Mouse (Mus musculus) erythroblast, adult 5-6 weeks (primary cell): ENCODE results near the gene Spen. TPM values are rescaled to one million over a fixed set of nuclear protein-coding genes. Genes with fewer than 3 reads are reported as not detected.

Experiments
- ATAC-seq: replicated peaks from 2 replicates; pipeline ENCODE4 v1.8.0; 2016; ENCODE audit warnings: moderate number of reproducible peaks, mild to moderate bottlenecking, moderate TSS enrichment, inconsistent platforms; ENCODE audit not compliant: poor library complexity, low FRiP score, severe bottlenecking
- total RNA-seq, 2 experiments: library from RNA; stranded (forward) in 1 of 2; stranded (reverse) in 1 of 2; fragments of 150-400 nt in 1 of 2; fragments of 200-764, 138-1000 nt in 1 of 2; gene quantifications; 2 replicates each; pipeline versions ENCODE4 v1.2.3 to v1.2.4; 2015 to 2017; ENCODE audit warnings: low replicate concordance in 2 of 2

Spen gene
- total RNA-seq, 2 experiments from 2014 or later = 35.6 to 60.7 TPM

DNA sequence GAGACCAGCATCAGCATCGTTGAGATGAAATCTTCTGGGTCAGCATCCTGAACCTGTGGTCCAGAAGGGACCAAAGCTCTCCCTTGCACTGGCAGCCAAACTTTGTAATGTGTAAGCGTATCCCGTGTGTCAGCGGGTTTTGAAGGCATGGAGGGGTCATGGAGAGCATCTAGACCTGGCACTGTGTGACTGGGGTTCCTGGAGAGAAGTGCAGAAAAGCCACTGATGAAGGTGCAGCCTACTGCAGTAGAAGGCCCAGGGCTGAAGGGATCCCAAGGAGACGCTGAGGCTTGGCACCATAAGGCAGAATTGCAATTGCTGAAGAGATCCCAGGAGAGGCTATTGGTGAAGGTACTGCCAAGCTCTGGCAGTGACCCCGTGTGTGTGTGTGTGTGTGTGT, 109.0 kb downstream of the Spen start:
- no peak for ATAC-seq

GRCm38 (mm10) chr4:141427921-141428320, 110.5 kb downstream of the Spen start:
- no peak for ATAC-seq

DNA sequence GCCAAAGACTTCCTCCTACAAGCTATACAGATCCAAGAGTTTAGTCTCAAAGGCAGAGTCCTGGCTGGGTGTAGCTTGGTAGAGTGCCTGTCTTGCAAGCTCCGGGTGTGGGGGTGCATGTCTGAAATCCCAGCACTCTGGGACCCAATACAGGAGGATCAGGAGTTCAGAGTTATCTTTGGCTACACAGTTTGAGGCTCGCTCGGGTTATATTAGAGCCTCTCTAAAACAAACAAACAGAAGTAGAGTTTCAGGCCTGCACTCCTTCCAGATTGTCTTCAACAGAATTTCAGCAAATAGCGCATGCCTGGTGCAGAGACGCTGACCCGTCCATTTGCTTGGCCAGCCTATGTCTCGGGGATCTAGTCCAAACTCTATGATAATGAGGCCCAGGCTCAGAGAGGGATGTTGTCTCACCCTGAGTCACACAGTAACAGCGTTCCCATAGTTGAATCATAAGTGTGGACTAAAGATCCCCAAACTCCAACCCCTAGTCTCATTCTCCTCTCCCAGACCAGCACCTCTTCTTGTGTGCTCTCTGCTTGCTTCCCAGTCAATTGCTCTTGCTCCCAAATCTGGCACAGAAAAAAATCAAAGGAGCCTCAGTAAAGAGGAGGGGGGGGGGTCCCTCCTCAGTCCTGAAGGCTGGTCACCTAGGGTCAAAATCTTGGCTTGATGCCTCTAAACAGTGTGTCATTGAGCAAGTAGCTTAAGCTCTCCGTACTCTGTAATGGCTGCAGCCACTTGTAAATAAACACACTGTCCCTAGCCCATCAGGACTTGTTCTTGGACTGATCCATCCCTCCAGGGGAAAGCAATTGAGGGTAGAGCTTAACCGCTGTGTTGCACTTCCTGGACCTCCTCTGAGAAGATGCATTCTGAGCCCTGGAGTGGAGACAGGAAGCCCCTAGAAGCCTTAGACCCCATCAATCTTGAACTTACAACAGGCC, 111.3 kb downstream of the Spen start:
- no peak for ATAC-seq

DNA sequence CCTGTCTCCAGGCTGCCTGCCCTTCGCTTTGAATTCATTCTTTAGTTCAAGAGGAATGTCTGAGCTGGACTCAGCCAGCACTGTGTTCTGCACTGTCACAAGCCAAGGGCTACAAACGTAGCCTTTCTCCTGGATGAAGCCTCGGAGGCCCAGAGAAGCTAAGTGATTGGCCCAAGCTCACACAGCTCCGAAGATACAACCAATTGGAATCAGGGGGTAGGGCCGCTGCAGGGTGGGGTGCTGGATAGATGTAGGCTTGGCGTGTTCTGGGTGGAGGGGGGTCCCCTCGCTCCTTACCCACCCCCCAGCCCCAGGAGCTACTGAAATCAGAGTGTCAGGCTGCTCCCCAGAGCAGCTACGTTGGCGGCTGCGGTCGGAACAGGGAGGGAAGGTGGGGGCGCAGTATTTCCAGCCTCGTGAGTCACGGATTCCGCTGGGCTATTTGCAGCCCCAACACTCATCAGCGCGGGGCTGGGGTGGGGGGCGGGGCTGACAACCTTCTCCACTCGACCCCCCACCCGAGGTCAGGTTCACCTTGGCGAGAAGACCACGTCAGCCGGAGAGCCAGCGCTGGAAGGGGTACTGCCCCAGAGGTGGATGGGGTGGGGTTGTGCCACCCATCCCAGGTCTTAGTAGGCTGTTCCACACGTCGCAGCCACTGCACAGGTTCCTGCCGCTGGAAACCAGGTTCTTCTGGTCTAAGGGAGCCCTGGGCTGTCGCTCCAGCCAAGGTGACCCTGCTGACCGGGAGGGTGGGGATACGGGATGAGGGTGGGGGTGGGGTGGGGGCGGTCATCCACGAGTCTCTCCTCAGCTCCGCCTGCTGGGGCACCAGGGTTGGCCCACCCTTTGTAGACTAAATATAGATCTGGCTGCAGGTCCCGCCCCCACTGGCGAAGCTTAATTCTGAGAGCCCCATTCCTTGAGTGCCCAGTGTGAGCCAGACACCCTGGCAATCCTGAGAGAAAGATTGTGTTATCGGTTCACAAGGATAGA, 112.6 kb downstream of the Spen start:
- no peak for ATAC-seq

- ATAC-seq = no peak
Observed at GRCm38 (mm10) chr4:141423691-141424431, 114.5 kb downstream of the Spen start.

DNA sequence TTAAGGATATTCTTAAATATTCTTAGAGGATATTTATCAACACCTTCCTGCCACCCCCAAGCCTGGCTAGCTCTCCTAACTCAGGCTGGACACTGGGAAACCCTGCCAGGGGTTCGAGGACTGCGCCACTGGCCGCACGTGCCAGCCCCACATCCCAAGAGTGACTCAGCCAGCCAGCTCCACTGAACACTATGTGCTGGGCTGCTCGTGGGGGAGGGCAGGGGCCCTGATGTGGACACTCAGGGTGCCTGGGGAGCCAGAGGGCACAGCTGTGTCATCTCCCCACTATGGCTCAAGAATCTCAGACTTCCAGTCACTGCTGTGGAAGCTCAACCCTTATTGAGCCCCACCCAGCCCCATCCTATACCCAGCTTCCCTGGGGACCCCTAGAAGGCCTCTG, 115.1 kb downstream of the Spen start:
- no peak for ATAC-seq

DNA sequence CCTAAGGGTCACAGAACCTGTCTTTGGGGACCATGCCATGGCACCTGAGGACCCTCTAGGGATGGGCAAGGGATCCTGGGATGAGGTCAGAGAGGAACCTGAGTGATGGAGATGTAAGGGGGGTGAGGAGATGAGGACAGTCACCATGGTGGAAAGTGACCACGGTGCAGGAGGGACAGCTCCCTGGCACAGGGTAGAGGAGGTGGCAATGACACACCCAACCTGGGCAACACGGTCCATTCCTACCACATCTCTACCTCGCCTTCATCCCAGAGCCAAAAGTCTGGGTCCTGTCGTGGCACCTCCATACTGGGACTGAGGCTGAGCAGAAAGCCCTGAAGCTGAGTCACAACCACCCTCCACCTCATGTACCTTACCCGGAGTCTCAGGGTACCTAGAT, 115.6 kb downstream of the Spen start:
- no peak for ATAC-seq

DNA sequence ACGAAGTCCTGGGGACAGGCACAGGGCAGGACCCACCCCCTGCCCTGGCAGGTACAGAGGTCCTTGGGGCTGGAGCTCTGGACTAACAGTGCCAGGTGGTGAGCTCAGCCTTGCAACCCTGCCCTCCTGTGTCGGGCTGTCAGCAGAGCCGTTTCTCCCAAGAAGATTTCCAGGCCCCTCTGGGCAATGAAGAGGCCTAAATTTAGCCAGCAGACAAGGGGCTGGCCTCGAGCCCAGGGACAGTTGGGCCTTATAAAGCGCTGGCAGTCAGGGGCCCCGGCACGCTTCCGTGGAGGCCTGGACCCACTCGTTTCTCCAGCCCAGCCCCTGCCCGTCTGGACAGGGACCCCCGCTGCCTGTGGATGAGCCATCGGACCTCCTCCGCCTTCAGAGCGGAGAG, 117.0 kb downstream of the Spen start:
- no peak for ATAC-seq

DNA sequence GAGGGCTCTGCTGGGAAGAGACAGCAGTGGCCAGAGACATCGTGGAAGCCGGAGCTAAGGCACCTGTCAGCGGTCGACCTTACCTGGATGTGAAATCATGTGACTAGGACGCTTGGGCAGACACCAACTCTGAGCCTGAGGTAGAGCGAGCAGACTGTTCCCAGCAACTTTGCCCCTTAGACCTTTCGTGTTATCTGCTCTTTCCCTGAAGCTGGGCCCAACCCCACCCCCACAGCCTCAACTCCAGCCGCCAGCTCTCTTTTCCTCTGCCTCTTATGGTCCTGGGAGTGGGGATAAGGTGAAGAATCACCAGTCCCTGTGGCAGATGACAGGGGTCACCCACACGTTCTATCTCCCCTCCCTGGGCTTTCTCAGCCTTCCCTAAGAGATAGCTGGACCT, 117.5 kb downstream of the Spen start:
- ATAC-seq = no peak

DNA sequence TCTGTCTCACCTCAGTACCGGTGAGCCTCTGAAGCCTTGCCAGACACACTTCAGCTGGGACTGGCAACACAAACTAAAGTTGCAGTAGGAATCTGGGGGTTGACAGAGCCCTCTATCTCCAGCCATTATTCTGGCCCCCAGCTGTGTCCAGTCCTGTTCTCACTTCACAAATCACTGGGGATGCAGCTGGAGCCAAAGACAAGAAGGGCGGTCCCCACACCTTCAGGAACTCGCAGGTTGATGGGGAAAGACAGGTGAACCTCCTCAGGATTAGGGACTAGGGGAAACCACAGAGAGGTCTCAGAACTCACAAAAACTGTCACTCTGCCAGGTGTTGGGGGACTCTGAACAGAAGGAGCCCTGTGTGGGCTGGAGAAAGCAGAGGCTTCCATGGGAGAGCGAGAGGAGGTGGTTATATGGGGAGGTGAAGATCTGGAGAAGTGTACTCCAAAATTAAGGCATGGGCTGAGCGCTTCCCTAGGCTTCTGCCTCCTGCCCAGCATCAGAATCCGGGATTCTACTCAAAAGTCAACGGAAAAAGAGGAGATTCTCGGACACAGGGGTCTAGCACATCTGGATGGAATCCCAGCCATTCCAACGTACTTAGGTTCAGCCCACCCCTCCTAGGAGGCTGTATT, 118.1 kb downstream of the Spen start, which contains the start of gene Hspb7:
Gene Hspb7 (plus strand): TSS at position 588 of the 638 bp plus-strand sequence.
- no peak for ATAC-seq

DNA sequence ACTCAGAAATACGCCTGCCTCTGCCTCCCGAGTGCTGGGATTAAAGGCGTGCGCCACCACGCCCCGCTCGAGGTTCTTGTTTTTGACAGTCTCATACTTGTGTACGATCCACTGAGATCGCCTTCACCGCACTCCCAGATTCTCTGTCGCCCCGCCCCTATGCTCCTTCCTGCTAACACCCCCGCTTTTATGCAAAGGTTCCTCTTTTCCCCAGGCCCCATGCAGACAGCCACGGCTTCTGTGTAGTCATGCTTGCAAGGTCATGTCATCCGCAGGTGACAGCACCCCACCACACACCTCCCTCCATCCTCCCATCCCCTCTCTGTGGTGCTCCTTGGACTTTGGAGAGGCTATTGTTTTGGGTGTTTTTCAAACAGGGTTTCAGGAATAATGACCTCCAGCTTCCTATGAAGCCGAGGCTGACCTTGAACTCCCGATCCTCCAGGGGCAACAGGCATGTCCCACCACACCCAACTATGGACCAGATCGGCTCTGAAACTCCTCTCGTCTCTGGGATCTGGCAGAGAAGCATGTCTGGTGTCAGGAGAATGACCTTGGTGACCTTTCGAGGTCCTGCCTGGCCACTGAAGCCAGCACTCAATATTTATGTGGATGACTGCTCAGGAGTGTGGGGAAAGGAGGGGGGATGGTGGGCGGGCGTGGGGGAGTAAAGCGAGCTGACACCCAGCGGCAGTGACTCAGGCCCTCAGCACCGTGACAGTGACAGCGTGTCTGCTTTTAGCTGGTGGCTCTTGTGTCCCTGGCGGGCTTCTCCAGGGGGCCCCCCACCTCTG, 118.8 kb downstream of the Spen start:
- ATAC-seq = no peak

Other genes with a start within 250 kb of the Spen start
- gene Epha2, start 237.4 kb downstream of the Spen start, total RNA-seq (2015; ENCODE audit: low replicate concordance) = not detected in 2 replicates
- 0.14 TPM in 1 of 2 replicates, not detected in the other for gene Epha2, start 237.4 kb downstream of the Spen start, total RNA-seq (2017; ENCODE audit: low replicate concordance)
- gene Fam131c, start 170.4 kb downstream of the Spen start, total RNA-seq (2015; ENCODE audit: low replicate concordance) = not detected in 2 replicates
- gene Fam131c, start 170.4 kb downstream of the Spen start, total RNA-seq (2017; ENCODE audit: low replicate concordance) = not detected in 2 replicates
- gene Clcnka, start 139.9 kb downstream of the Spen start, total RNA-seq (2015; ENCODE audit: low replicate concordance) = not detected in 2 replicates
- gene Clcnka, start 139.9 kb downstream of the Spen start, total RNA-seq (2017; ENCODE audit: low replicate concordance) = not detected in 2 replicates
- not detected in 2 replicates for gene Clcnkb, start 122.6 kb downstream of the Spen start, total RNA-seq (2015; ENCODE audit: low replicate concordance)
- gene Clcnkb, start 122.6 kb downstream of the Spen start, total RNA-seq (2017; ENCODE audit: low replicate concordance) = not detected in 2 replicates
- not detected in 2 replicates for gene Hspb7, start 117.8 kb downstream of the Spen start, total RNA-seq (2015; ENCODE audit: low replicate concordance)
- gene Hspb7, start 117.8 kb downstream of the Spen start, total RNA-seq (2017; ENCODE audit: low replicate concordance) = not detected in 2 replicates
- gene Srarp, start 102.5 kb downstream of the Spen start, total RNA-seq (2015; ENCODE audit: low replicate concordance) = not detected in 2 replicates
- 0.70 TPM in 1 of 2 replicates, not detected in the other for gene Srarp, start 102.5 kb downstream of the Spen start, total RNA-seq (2017; ENCODE audit: low replicate concordance)
- 6.3 TPM in 1 of 2 replicates, not detected in the other for gene Zbtb17, start 93.9 kb downstream of the Spen start, total RNA-seq (2015; ENCODE audit: low replicate concordance)
- 2.6 and 4.3 TPM in 2 replicates for gene Zbtb17, start 93.9 kb downstream of the Spen start, total RNA-seq (2017; ENCODE audit: low replicate concordance)
- 0.63 TPM in 1 of 2 replicates, not detected in the other for gene Fblim1, start 67.5 kb upstream of the Spen start, total RNA-seq (2015; ENCODE audit: low replicate concordance)
- 0.56 and 1.1 TPM in 2 replicates for gene Fblim1, start 67.5 kb upstream of the Spen start, total RNA-seq (2017; ENCODE audit: low replicate concordance)
- gene Tmem82, start 80.0 kb upstream of the Spen start, total RNA-seq (2015; ENCODE audit: low replicate concordance) = not detected in 2 replicates
- 0.34 TPM in 1 of 2 replicates, not detected in the other for gene Tmem82, start 80.0 kb upstream of the Spen start, total RNA-seq (2017; ENCODE audit: low replicate concordance)
- not detected in 2 replicates for gene Slc25a34, start 85.2 kb upstream of the Spen start, total RNA-seq (2015; ENCODE audit: low replicate concordance)
- gene Slc25a34, start 85.2 kb upstream of the Spen start, total RNA-seq (2017; ENCODE audit: low replicate concordance) = not detected in 2 replicates
- gene Plekhm2, start 126.3 kb upstream of the Spen start, total RNA-seq (2015; ENCODE audit: low replicate concordance) = 2.9 and 10.7 TPM in 2 replicates
- gene Plekhm2, start 126.3 kb upstream of the Spen start, total RNA-seq (2017; ENCODE audit: low replicate concordance) = 2.0 and 4.3 TPM in 2 replicates
- 2.9 TPM in 1 of 2 replicates, not detected in the other for gene Rsc1a1, start 147.0 kb upstream of the Spen start, total RNA-seq (2015; ENCODE audit: low replicate concordance)
- gene Rsc1a1, start 147.0 kb upstream of the Spen start, total RNA-seq (2017; ENCODE audit: low replicate concordance) = 0.84 and 4.3 TPM in 2 replicates
- 10.0 and 14.8 TPM in 2 replicates for gene Ddi2, start 184.8 kb upstream of the Spen start, total RNA-seq (2015; ENCODE audit: low replicate concordance)
- gene Ddi2, start 184.8 kb upstream of the Spen start, total RNA-seq (2017; ENCODE audit: low replicate concordance) = 17.7 and 18.5 TPM in 2 replicates
- gene Agmat, start 208.1 kb upstream of the Spen start, total RNA-seq (2015; ENCODE audit: low replicate concordance) = 1.5 and 2.3 TPM in 2 replicates
- not detected in 2 replicates for gene Agmat, start 208.1 kb upstream of the Spen start, total RNA-seq (2017; ENCODE audit: low replicate concordance)